Mouse (Mus musculus) MEL (cell line): ENCODE data around the gene Olfr1049.
"Not testable (repeated sequence)": the region's sequence is repeated elsewhere in the genome, so short reads cannot be mapped to it uniquely, and the experiment has no call there.

Source experiments
- CTCF ChIP-seq, 3 experiments: IDR thresholded peaks in 2 of 3; conservative IDR thresholded peaks in 1 of 3; 2 replicates each; pipeline ENCODE4 v1.5.1; 2011 to 2012; ENCODE audit warnings: low read length in 3 of 3, low read depth in 2 of 3, mild to moderate bottlenecking in 2 of 3, improper control_type of control experiment in 1 of 3, inconsistent platforms in 1 of 3, mixed read lengths in 1 of 3, moderate library complexity in 1 of 3; ENCODE audit not compliant: control insufficient read depth in 1 of 3, insufficient read depth in 1 of 3, poor library complexity in 1 of 3, severe bottlenecking in 1 of 3
- E2F4 ChIP-seq: IDR thresholded peaks from 2 replicates; pipeline ENCODE4 v1.6.1; 2011; ENCODE audit warnings: low read depth, low read length, improper control_type of control experiment, borderline replicate concordance
- EP300 ChIP-seq, 2 experiments: IDR thresholded peaks; 2 replicates each; pipeline ENCODE4 v1.6.1; 2011; ENCODE audit warnings: improper control_type of control experiment in 2 of 2, low read length in 2 of 2, low read depth in 1 of 2, mild to moderate bottlenecking in 1 of 2
- ETS1 ChIP-seq: IDR thresholded peaks from 2 replicates; pipeline ENCODE4 v1.6.1; 2012; ENCODE audit warnings: low read depth, mild to moderate bottlenecking, inconsistent platforms, low read length, improper control_type of control experiment, moderate library complexity
- GABPA ChIP-seq: IDR thresholded peaks from 2 replicates; pipeline ENCODE4 v1.6.1; 2012; ENCODE audit warnings: low read depth, mild to moderate bottlenecking, inconsistent platforms, low read length, improper control_type of control experiment, moderate library complexity
- HCFC1 ChIP-seq: IDR thresholded peaks from 2 replicates; pipeline ENCODE4 v1.6.1; 2012; ENCODE audit warnings: low read depth, mild to moderate bottlenecking, inconsistent platforms, low read length, improper control_type of control experiment, moderate library complexity
- MXI1 ChIP-seq: IDR thresholded peaks from 2 replicates; pipeline ENCODE4 v1.6.1; 2011; ENCODE audit warnings: mild to moderate bottlenecking, low read depth, low read length, improper control_type of control experiment
- MYC ChIP-seq: IDR thresholded peaks from 2 replicates; pipeline ENCODE4 v1.6.1; 2011; ENCODE audit warnings: low read depth, mild to moderate bottlenecking, low read length, improper control_type of control experiment, moderate library complexity
- POLR2A ChIP-seq, 2 experiments: IDR thresholded peaks; 2 replicates each; pipeline ENCODE4 v1.6.1; 2011 to 2012; ENCODE audit warnings: low read length in 2 of 2, mild to moderate bottlenecking in 2 of 2, control low read depth in 1 of 2, improper control_type of control experiment in 1 of 2, low read depth in 1 of 2, moderate library complexity in 1 of 2; ENCODE audit not compliant: control insufficient read depth in 1 of 2, insufficient read depth in 1 of 2, poor library complexity in 1 of 2
- POLR2AphosphoS5 ChIP-seq: IDR thresholded peaks from 2 replicates; pipeline ENCODE4 v1.6.1; 2012; ENCODE audit warnings: low read depth, borderline replicate concordance, mild to moderate bottlenecking, inconsistent platforms, low read length, moderate library complexity, mixed read lengths
- ZMIZ1 ChIP-seq: IDR thresholded peaks from 2 replicates; pipeline ENCODE4 v1.6.1; 2012; ENCODE audit warnings: low read depth, mild to moderate bottlenecking, inconsistent platforms, low read length, improper control_type of control experiment, moderate library complexity
- ZNF384 ChIP-seq: IDR thresholded peaks from 2 replicates; pipeline ENCODE4 v1.6.1; 2012; ENCODE audit warnings: low read depth, mild to moderate bottlenecking, inconsistent platforms, low read length, improper control_type of control experiment

DNA sequence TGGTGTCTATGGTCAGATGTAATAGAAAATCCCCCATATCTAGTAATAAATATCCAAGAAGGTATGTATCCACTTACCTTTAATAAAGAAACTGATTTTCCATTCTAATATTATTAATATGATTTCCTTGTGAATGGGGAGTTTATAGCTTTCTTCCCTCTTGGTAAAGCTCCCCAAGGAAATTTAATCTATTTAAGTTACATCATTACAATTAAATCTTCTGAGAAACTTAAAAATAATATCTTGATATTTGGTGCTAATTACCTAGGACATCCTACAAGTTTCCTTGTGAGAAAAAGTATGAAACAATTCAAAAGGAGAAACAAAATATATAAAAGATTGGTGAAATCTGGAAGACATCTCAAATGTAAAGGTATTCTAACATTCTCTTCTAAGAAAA is 20.9 kb upstream of the Olfr1049 start, which contains the start of gene Olfr1051:
- not testable (repeated sequence) for TF ChIP-seq E2F4; EP300 (IDR thresholded peaks at IDR 0.05; ENCODE audit: low read depth in 1 of 2, low read length in 2 of 2); POLR2A (IDR thresholded peaks at IDR 0.05; ENCODE audit: control insufficient read depth in 1 of 2, insufficient read depth in 1 of 2, low read depth in 1 of 2, low read length in 2 of 2, poor library complexity in 1 of 2); HCFC1; ETS1; CTCF (IDR thresholded peaks at IDR 0.05 in 2 of 3, conservative IDR thresholded peaks at IDR 0.05 in 1 of 3; ENCODE audit: control insufficient read depth in 1 of 3, insufficient read depth in 1 of 3, low read depth in 2 of 3, low read length in 3 of 3, poor library complexity in 1 of 3, severe bottlenecking in 1 of 3); POLR2AphosphoS5; GABPA; ZMIZ1; MYC; ZNF384; MXI1
